Mouse (Mus musculus) brain, embryonic 14.5 days (tissue): ENCODE measurements around the gene Smchd1. TPM values are rescaled to one million over a fixed set of nuclear protein-coding genes. Genes with fewer than 3 reads are reported as not detected.

Experiments
- DNase-seq: peaks from one replicate; pipeline ENCODE4 v3.0.0-alpha.2; 2011; ENCODE audit warnings: low read depth
- CTCF ChIP-seq: fragments of 200-500 bp; IDR thresholded peaks from 2 replicates; pipeline ENCODE4 v1.5.1; 2012; ENCODE audit warnings: inconsistent platforms, mild to moderate bottlenecking, moderate library complexity, borderline replicate concordance; ENCODE audit not compliant: insufficient read depth, insufficient read length; ENCODE audit errors: extremely low read depth
- POLR2A ChIP-seq: fragments of 200-500 bp; IDR thresholded peaks from 2 replicates; pipeline ENCODE4 v1.6.1; 2012; ENCODE audit warnings: mild to moderate bottlenecking, inconsistent platforms, borderline replicate concordance; ENCODE audit not compliant: poor library complexity, insufficient read depth, insufficient read length, severe bottlenecking; ENCODE audit errors: extremely low read depth
- polyA plus RNA-seq: library from polyadenylated mRNA; depleted of rRNA; stranded (reverse); fragments of >200 nt; gene quantifications from 2 replicates; pipeline ENCODE4 v1.2.3, GENCODE M21; 2012

The Smchd1 gene
- polyA plus RNA-seq, 1 experiment, result 41.3 TPM

- DNase-seq, result no peak
- TF ChIP-seq POLR2A, result no peak
These were observed 160.8 kb downstream of the Smchd1 start for GRCm38 (mm10) chr17:71314315-71314714.

- peak; percentile 39 for DNase-seq
- TF ChIP-seq CTCF (peak; percentile 52; the same call in 1 of the 2 replicates), POLR2A (no peak)
These were observed 163.6 kb downstream of the Smchd1 start, which contains the start of gene Emilin2 for GRCm38 (mm10) chr17:71311340-71312171. Gene Emilin2 (minus strand): TSS chr17:71311978.

- peak; percentile 33 for DNase-seq
- TF ChIP-seq POLR2A (no peak), CTCF (no peak)
These were observed 164.4 kb downstream of the Smchd1 start for GRCm38 (mm10) chr17:71310486-71311339.

- DNase-seq, result peak; percentile 44
- TF ChIP-seq CTCF (no peak), POLR2A (no peak)
These were observed 165.2 kb downstream of the Smchd1 start for GRCm38 (mm10) chr17:71309711-71310485.

- DNase-seq, result peak; percentile 21
- TF ChIP-seq CTCF, result no peak
- no peak for TF ChIP-seq POLR2A
These were observed 166.0 kb downstream of the Smchd1 start for GRCm38 (mm10) chr17:71309141-71309540.

- no peak for DNase-seq
- TF ChIP-seq CTCF, result no peak
- TF ChIP-seq POLR2A, result no peak
These were observed 166.8 kb downstream of the Smchd1 start for GRCm38 (mm10) chr17:71308296-71308695.

GRCm38 (mm10) chr17:71307251-71307790 lies 167.8 kb downstream of the Smchd1 start:
- no peak for DNase-seq
- TF ChIP-seq CTCF (no peak), POLR2A (no peak)

GRCm38 (mm10) chr17:71306716-71307115 lies 168.4 kb downstream of the Smchd1 start:
- TF ChIP-seq POLR2A (no peak), CTCF (no peak)

GRCm38 (mm10) chr17:71306091-71306490 lies 169.1 kb downstream of the Smchd1 start:
- TF ChIP-seq CTCF (no peak), POLR2A (no peak)
- no peak for DNase-seq

More at GRCm38 (mm10) chr17:71306716-71307115, 168.4 kb downstream of the Smchd1 start:
- DNase-seq, result no peak

GRCm38 (mm10) chr17:71303444-71303843 lies 171.7 kb downstream of the Smchd1 start:
- TF ChIP-seq POLR2A, result no peak
- no peak for TF ChIP-seq CTCF
- DNase-seq, result peak; percentile 47

- no peak for DNase-seq
- TF ChIP-seq CTCF (no peak), POLR2A (no peak)
These were observed 173.7 kb downstream of the Smchd1 start for GRCm38 (mm10) chr17:71301413-71301812.

- TF ChIP-seq POLR2A (no peak), CTCF (no peak)
- no peak for DNase-seq
These were observed 174.8 kb downstream of the Smchd1 start for GRCm38 (mm10) chr17:71300338-71300737.
